Mouse (Mus musculus): Measurements from ENCODE around the gene Arhgef7.

Gene Arhgef7

DNA sequence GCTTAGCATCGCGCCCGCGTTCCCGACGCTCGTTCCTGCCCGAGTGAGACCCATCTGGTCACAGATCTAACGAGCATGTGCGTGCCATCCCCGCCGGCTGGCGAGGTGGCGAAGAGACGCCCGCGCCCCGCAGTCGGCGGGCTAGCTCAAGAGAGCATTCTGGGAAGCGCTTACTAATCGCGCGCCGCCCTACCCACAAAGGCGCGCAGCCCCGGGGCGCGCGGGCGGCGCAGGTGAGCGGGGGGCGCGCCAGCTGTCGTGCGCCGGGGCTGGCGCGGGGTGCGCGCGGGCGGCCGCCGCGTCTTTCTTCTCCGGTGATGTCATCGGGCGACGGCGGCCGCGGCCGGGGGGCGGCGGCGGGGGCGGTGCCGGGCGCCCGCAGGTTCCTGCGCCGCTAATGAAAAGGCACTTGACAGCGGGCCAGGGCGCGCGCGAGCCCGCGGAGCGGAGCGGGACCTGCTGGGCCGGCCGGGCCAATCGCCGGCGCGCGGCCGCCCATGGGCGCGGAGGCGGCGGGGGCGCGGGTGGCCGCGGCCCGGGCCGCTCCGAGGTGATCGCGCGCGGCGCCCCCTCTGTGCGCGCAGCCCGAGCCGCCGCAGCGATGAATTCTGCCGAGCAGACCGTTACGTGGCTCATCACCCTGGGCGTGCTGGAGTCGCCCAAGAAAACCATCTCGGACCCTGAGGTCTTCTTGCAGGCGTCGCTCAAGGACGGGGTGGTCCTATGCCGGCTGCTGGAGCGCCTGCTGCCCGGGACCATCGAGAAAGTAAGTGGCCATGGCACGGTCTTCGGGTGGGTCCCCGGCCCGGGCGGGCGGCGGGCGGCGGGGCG lies at the start of gene Arhgef7:
Arhgef7 (plus strand) TSS at position 71 of the 831 bp plus-strand sequence.
- in situ Hi-C loops (cut with MboI), result no loop called here

DNA sequence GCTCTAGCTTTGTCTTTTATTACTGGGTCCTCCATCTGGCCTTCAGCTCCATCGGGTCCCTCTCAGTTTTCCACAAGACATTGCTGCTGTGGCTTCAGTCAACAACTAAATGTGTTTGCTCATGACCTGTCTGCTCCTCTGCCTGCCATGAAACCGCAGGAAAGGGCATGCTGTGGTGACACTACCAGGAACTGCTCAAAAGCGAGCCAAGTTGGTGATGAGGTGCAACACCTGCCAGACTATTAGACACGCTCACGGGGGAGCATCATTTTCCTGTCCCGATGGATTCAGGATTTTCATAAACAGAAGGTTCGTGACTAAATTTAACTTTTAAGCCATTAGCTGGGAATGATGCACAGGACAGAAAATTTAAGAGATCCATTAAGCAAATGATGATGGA lies 43.0 kb upstream of the Arhgef7 start:
- in situ Hi-C loops (cut with MboI), result no loop called here

DNA sequence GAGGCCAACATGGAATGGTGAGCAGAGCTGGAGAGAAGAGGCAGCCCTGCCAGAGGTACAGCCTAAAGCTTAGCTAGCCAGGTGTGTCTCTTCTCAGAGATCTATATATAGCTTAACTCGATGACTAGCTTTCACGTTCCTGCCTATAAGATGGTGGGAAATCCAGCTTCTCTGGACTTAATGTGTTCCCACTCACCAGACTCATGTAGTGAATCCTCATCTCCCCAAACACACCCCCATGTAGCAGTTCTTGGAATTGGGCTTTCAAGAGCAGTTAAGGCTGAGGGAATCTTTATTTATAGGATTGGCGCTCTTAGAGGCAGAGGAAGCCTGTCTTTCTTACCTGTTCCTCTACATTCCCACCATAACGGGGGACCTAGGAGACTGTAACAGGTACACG lies 40.3 kb upstream of the Arhgef7 start:
- in situ Hi-C loops (cut with MboI), result no loop called here

DNA sequence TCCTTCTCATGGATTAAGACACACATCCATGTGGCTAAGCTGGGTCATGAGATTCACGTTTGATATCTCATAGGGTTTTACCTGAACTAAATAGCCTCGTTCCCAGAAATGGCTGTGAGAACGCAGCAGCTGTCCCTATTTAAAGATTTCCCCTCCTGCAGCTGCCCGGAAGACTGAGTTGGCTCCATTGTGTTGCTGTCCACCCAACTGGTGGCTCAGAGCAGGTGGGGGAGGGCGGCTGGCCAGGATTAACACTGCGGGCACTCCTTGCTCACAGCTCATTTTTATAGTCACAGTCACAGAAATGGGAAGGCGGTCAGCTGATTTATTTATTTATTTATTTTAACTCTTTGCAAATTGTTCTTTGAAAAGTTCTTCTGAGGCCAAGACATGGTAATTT lies 37.6 kb upstream of the Arhgef7 start:
- in situ Hi-C loops (cut with MboI), result no loop called here

DNA sequence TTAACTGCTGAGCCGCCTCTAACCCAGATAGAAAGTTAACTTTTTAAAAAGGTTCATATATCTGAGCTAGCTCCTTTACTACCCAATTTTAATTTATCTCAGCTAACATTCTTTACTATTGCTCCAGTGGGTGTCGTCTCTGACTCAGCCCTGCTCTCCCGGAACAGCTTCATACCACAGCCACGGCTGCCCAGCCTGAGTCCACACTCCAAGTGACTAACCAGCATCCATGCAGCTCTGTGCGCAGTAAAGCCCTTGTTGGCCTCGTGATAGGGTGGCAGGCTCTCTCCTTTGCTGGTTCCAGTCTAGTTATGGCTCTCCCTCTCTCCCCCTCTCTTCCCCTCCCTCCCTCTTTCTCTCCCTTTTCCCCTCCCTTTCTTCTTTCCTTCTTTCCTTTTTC lies 36.2 kb upstream of the Arhgef7 start:
- in situ Hi-C loops (cut with MboI), result no loop called here

DNA sequence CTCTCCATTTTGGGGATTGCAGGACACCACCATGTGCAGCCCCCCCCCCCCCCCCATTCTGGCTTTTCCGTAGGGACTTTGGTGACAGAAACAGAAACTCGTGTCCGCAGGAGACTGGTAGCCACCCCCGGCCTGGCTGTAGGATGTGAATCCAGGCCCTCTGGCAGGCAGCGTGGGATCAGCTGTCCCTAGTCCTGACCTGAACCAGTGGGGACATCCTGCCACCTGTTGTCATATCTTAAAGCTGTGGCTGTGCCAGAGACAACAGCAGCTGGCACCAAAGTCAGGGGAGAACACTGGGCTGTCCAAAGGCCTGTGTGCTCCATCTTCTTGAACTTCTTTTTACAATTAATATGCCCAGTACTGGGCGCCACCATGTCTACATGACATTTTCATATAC lies 35.8 kb upstream of the Arhgef7 start:
- in situ Hi-C loops (cut with MboI), result no loop called here

DNA sequence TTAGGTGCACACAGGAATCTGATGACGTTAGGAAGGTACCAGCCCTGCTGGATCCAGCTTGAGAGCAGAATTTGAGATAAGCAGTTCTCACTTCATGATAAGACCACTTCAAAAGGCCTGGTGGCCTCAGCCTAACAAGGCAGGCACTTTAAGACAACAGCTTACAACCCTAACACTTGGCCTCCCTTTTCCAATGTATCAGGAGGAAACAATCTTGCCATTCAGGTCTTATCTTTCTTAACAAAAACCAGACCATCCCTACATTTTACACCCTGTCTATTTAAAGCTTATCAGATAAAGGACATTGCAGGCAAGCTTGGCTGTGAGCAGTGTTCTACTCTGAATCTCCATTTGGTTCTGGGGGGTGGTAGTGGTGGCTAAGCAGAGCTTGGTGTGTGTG lies 35.1 kb upstream of the Arhgef7 start:
- in situ Hi-C loops (cut with MboI), result no loop called here

DNA sequence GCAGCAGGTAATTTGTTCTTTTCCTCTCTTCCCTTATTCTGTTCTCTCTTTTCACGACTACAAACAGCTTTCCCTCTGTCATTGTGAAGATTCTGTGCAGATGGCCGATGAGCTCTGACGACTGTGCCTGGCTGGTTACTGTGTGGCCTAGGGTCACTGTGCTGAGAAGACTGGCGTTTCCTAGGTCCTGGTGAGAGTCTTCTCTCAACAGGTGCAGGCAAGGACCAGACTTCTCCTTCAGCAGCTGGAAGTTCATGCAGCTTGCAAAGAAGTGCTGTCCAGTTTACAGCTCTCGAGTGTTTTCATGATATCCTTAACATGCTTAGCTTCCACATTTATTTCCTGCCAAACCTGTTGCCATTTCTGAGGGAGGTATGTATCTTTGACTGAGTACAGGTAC lies 33.5 kb upstream of the Arhgef7 start:
- in situ Hi-C loops (cut with MboI), result no loop called here

DNA sequence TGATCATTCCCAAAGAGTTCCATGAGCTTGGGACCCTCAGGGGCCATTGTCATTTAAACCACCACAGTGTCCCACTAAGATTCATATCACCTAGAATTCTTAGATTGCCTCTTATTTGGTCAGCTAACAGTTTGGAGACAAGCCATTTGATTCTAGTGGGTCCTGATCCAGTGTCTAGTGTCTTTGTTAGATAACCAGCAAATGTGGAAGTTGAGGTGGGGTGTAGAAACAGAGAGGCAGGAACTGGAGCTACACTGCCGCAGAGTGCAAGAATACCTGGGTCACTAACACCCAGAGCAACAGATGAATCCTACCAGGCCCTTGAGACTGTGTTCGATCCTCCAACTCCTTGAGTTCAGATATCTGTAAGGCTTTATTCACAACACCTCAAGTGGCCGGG lies 31.3 kb upstream of the Arhgef7 start:
- in situ Hi-C loops (cut with MboI), result no loop called here

DNA sequence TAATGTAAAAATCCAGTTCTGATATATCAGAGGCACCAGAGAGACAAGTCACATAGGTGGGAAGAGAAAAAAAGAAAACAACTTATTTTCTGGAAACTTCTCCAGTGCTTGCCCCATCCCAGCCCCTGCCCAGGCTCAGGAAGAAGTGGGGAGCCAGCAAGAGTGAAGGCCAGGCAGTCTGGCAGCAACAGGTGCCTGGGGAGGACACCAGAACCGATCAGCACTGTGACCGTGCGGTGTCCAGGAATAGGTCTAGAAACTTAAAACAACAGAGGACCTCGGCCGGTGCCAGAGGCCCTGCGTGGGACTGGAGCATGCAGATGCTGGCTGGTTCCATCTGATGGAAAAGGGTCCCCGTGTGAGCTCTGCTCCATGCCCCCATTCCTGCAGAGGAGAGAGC lies 30.1 kb upstream of the Arhgef7 start:
- in situ Hi-C loops (cut with MboI), result no loop called here

DNA sequence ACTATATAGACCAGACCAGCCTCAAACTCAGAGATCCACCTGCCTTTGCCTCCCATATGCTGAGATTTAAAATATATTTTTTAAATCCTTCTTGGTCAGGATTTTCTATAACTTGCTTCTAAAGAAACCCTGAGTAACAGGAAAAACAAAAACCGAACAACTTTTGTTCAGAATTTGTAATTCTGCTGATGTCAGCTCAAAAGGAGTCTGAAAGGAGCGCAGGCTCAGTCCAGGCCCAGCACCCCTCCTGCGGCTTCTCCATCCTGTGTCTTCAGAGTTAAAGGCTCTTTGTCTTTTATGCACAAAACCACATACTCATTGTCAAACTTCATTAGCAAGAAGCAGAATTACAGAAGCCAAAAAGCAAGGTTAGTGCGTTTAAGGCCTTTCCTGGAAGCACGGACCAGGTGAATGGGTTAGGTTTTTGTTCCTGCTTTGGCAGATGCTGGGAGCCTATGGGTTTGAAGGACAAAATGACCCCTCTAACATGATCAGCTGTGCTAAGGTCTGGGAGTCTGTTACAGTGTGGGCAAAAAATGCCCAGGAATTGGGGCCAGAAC lies 28.0 kb upstream of the Arhgef7 start:
- in situ Hi-C loops (cut with MboI), result no loop called here

DNA sequence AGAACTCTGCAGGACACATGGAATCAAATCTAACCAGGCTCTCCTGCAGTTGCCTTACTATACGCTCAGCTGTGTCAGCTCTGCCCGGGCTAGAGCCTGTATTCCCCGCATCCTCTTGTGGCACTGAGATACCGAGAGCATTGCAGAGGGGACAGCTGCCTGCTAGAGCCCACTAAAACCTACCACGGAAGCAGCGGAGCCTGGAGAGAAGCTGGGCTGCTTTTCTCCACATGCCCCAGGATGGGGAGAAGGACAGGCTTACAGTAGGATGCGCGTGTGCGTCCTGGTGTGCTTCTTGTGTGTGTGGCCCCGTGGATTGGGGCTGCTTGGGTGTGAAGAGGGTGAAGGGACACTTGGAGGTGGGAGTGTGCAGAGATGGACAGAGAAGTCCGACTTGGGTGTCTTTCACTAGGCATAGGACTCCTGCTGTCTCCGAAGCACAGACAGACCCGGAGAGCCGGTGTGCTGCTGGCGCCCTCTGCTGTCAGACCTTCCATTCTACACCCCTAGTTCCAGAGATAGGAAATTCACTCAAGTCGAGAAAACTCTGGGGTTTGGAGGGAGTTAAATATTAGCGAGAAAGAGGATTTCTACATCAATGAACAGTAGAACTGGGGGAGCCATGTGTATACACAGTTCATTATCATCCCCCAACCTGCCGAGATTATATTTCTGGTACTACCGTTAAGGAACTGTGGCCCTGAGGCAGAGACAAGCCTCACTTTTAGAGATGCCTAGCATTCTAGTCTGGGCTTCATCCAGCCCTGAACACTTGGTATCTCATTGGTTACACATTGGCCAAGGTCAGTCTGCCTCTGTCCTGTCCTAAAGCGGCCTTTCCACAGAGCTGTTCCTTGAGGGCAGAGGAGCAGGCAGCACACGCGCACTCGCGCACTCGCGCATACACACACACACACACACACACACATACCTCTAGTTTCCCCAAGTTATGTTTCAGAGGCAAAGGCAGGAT lies 27.2 kb upstream of the Arhgef7 start:
- in situ Hi-C loops (cut with MboI), result no loop called here

DNA sequence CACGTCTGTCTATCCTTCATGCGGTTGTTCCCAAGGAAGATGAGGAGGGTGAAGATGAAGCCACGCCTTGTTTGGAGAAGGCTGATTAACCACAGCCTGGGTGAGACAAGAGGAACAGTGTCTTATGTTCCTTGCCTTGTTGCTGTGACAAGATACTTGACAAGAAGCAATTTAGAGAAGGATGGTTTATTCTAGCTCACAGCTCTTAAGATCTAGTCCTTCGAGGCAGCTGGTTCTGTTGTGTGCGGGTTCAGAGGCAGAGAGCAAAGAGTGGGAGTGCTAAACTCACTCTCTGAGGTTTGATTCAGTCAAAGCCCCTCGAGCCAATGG lies 26.5 kb upstream of the Arhgef7 start, which contains the start of gene 1700016D06Rik:
1700016D06Rik (minus strand) TSS at position 31 of the 330 bp plus-strand sequence.
- in situ Hi-C loops (cut with MboI), result no loop called here

DNA sequence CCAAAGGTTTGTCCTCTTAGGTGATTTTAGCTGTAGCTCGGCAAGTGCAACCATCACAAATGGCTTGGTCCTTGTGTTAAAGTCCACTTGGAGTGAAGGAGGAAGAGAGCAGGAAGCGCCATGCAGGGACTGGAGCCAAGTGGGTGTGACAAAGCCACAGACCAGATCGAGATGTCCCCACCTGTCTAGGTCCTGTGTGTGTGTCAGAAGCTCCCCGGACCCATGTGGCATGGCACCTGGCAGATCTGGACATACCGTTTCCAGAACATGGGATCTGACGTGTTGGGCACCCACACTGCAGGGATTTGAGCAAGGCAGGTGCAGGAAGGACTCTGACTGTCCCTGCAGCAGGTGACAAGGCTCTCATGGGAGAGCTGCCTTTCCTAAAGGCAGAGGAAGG lies 26.1 kb upstream of the Arhgef7 start:
- in situ Hi-C loops (cut with MboI), result no loop called here

DNA sequence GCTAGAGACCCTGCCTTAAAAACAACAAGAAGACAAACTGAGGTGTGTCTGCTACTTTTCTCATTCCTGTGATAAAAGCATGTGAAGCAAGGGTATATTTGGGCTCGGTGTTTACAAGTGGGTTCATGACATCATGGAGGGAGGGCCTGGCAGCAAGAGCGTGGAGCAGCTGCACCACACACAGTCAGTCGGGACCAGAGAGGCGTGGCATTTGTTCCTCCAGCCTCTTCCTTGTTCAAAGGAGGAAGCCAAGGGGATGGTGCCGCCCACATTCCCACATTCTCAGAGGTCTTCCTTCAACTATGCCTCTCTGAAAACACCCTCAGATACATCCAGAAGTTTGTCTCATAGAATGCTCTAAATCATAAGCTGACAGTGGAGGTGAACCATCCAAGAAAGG lies 23.7 kb upstream of the Arhgef7 start:
- in situ Hi-C loops (cut with MboI), result no loop called here

DNA sequence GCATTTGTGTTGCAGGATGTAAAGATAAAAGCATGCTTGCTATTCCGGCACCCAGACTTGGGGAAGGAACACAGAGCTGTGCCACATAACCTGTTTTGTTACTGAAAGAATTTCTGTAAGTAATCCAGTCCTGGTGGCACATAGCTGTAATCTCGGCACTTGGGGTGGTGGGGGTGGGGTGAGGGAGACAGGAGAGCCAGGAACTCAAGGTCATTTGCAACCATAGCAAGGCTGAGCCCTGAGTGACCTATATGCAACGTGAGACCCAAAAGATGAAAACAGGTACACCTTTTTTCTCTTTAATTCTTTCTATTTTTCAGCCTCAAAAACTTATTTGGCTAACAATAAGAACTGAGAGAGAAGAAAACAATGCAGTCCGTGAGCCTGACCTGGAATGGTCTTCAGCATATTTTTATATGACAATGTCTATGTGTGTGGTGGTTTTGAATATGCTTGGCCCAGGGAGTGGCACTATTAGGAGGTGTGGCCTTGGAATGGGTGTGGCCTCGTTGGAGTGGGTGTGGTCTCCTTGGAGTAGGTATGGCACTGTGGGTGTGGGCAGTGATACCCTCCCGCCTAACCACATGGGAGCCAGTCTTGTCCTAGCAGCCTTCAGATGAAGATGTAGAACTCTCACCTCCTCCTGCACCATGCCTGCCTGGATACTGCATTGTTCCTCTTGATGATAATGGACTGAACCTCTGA lies 22.7 kb upstream of the Arhgef7 start:
- in situ Hi-C loops (cut with MboI), result no loop called here

DNA sequence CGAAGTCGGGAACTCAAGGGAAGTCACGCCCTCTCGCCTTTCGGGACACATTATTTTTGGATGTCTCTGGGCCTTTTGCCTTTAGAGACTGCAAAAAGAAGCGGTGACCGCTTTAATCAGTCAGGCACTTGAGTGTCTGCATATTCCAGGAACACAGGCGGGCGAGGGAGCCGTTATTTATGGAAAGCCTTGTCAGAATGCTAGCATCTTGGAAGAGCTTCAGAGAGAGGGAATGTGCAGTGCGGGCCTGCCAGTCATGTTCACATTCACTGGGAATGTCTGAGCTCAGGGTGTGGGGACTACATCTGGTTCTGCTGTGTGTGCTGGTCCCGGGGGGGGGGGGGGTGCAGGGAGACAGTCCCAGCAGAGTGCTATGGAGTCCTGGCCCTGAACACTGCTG lies 21.7 kb upstream of the Arhgef7 start:
- in situ Hi-C loops (cut with MboI), result no loop called here

DNA sequence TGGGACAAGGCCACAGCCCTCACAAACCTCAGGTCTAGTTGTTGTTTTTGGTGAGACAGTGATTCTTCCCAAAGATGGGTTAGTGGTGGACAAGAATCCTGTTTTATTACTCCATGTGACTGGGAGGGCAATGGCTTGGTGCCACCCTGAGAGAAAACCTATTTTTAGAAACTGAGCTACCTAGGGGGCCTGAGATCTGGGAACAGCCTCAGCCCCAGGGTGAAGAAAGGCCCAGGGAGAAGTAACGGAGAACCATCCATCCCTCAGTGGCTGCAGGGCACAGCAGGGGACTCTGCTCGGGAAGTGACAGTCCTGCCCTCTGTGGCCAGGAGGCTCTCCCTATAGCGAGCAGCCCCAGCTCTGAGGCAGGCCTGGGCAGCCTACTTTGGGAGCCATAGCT lies 19.8 kb upstream of the Arhgef7 start:
- in situ Hi-C loops (cut with MboI), result no loop called here

DNA sequence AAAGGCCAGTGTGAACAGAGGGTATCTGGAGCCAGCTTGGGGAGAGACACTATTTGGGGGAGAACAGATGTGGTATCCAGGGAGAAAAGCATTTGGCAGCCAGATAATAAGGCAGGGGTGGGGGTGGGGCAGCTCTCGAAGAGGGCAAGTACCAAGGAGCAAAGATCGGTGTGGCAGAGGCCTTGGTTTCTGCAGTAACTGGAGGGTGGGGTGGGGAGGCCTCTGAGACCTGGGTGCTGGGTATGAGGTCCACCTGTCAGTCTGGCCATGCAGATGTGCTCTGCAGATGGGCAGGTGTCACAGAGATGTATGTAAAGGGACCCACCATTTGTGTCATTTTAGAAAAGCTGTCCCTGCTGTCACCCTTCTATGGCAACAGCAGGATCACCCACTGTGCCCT lies 18.7 kb upstream of the Arhgef7 start:
- in situ Hi-C loops (cut with MboI), result no loop called here

DNA sequence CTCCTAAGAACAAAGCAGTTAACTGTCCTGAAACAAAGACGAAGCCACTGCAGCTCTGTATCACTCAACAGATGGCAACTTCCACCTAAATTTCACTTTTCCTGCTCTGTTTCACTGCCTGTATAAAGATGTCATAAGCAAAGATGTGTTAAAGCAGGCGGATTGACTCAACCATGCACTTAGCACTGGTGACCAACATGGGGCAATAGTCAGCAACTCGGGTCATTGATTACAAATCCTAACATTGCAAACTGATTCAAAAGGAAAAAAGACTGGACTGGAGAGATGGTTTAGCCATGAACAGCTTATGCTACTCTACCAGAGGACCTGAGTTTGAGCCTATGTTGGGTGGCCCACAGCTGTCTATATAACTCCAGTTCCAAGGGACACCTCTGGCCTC lies 18.0 kb upstream of the Arhgef7 start:
- in situ Hi-C loops (cut with MboI), result no loop called here

DNA sequence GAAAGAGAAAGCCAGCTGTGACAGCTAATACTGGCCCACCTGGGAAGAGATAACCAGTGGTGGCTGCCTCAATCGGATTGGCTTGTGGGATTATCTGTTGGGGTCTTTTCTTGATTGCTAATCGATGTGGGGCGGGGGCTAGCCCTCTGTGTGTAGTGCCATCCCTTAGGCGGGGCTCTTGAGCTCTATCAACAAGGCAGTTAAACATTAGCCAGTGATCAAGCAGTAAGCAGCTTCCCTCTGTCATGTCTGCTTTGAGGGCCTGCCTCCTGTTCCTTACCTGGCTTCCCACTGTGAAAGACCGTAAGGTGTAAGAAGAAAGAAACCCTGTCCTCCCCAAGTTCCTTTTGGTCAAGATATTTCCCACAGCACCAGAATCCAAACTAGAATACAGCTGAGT lies 17.1 kb upstream of the Arhgef7 start:
- in situ Hi-C loops (cut with MboI), result no loop called here

DNA sequence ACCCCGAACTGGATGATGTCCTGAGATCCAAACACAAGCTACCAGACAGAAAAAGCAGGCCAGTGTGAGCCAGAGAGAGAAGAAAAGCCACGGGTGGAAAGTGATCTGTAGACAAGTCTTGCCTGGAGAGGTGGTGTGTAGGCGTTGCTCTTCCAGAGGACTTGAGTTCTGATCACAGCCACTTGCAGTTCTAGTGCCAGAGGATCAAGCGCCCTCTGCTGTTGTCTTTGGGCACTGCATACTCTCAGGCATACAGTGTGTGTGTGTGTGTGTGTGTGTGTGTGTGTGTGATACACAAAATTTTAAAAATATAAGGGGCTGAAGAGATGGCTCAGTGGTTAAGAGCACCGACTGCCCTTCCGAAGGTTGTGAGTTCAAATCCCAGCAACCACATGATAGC lies 15.3 kb upstream of the Arhgef7 start:
- in situ Hi-C loops (cut with MboI), result no loop called here
